Mouse (Mus musculus): ENCODE results near the gene Fancc.

Fancc gene

GRCm38 (mm10) chr13:63244425-63244824 is 252.7 kb downstream of the Fancc start:
- no peak for DNase-seq (ENCODE audit: low spot score)

DNA sequence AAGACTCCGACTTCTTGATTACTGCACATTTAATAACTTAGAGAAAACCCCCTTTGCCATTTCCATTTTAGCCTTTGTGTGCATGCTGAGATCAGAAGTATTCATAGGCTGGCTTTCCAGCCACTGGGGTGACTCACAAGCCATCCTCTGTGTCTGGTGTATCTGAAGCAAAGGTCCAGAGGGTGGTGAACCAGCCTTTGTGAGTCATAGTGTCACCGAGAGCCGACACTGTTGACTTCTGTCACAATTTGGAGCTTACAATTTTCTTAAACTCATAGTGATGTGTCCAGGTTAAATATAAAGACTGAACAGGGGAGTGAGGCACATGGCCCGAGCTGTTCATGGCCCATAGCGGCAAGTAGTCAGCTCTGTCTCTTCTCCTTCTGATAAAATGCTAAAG is 253.5 kb downstream of the Fancc start:
- no peak for DNase-seq (ENCODE audit: low spot score)

- no peak for DNase-seq (ENCODE audit: low spot score)
Observed at GRCm38 (mm10) chr13:63242401-63243192, 254.5 kb downstream of the Fancc start.

- DNase-seq (ENCODE audit: low spot score) = no peak
Observed at GRCm38 (mm10) chr13:63241665-63242064, 255.4 kb downstream of the Fancc start.

DNA sequence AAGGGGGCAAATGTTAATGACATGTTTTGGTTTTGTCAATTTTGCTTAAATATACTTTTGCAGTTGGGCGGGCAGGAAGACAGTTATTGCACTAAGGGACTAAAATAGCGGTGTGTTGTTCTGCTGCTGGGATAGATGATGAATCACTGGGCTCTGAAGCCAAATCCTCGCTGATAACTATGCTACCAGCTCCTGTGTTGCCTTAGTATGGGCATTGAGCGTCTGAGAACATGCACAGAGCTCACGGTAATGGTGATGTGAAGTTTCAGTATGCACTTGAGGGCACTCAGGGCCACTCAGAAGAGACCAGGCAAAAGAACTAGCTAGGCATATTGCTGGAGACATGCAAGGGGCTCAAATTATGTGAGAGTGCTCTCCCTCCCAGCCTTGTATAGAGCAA is 256.2 kb downstream of the Fancc start:
- DNase-seq (ENCODE audit: low spot score) = no peak

- peak; percentile 83 for DNase-seq (ENCODE audit: low spot score)
Observed at GRCm38 (mm10) chr13:63239877-63240671, 257.0 kb downstream of the Fancc start.

- no peak for DNase-seq (ENCODE audit: low spot score)
Observed at GRCm38 (mm10) chr13:63239301-63239804, 257.7 kb downstream of the Fancc start.

GRCm38 (mm10) chr13:63238045-63238444 is 259.0 kb downstream of the Fancc start:
- DNase-seq (ENCODE audit: low spot score) = no peak

DNA sequence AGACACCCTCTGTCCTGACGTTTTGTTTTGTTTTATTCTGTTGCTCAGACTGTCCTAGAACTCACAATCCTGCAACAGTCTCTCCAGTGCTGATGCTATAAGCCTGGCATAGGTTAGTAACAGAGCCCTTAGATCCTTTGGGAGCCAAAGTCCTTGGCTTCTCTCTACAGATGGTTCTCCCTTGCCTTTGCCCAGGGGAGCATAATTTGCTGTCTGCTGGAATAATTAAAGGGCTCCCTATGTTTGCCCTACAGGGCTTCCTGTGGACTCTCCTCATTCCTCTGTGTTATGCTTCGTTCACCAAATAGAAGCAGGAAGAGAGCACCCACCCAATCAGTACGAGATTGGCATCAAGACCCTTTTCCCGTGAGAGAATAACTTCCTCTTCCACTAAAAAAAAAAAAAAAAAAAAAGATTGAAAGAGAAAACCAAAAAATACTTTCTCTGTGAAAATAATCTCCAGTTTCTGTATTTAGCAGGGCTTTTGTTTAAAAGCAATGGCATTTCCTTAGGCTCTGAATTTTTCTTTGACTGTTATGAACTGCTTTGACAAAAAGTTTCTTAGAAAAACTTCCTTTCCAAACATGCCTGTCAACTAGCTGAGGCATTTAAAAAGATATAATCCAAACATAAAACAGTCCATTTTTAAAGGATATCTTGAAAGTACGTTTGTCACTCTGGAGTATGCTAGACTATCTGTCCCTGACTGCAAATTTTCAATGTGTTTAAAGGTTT is 260.8 kb downstream of the Fancc start:
- DNase-seq (ENCODE audit: low spot score) = no peak

- DNase-seq (ENCODE audit: low spot score) = no peak
Observed at GRCm38 (mm10) chr13:63235551-63235950, 261.5 kb downstream of the Fancc start.
